Mouse (Mus musculus): Measurements from ENCODE around the gene Jmjd6. TPM values are rescaled to one million over a fixed set of nuclear protein-coding genes. Genes with fewer than 3 reads are reported as not detected.

Jmjd6 gene
- total and polyA plus RNA-seq, 3 experiments: 106 to 116 (median 109) TPM

DNA sequence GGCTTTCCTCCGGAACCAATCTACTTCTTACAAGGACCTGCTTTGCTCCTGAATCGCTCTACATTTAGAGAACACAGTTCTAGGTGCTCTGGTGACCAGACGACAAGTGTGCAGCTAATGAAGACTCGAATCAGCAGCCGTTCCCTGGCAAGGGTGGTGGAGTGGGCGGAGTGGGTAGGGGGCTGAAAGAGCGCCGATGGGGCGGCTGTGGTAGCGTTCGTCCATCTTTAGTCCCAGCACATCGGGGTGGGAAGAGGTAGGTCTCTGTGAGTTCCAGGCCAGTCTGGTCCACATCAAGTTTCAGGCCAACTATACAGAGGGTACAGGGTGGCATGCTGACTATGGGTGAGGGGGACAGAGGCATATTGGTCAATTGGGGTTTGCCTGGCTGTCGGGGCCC, 29.6 kb downstream of the Jmjd6 start:
- Histone ChIP-seq H3K9ac (ENCODE audit: insufficient read depth, low read depth) (no peak overlapping the region), H3K36me3 (replicated peaks in 1 of 2; ENCODE audit: control insufficient read depth in 1 of 2, insufficient read depth in 1 of 2, low read length in 1 of 2) (no peaks in the 10 kb centered on the region), H3K4me2 (ENCODE audit: insufficient read depth, low read depth, poor library complexity, severe bottlenecking) (no peak overlapping the region), H3K27ac (ENCODE audit: insufficient read depth, low read depth) (no peak overlapping the region), H3K9me3 (replicated peaks; ENCODE audit: low read length) (no peaks in the 10 kb centered on the region), H3K79me2 (replicated peaks; ENCODE audit: control insufficient read depth, extremely low read depth, insufficient read depth, poor library complexity, severe bottlenecking) (no peaks in the 10 kb centered on the region), H3K27me3 (replicated peaks) (peaks cover 8% of the 10 kb centered on the region), H3K4me1 (ENCODE audit: control insufficient read depth in 1 of 2, insufficient read depth in 2 of 2) (peaks cover 13 to 38% of the 10 kb centered on the region in 2 experiments), H3K4me3 (replicated peaks in 1 of 3; ENCODE audit: low read depth in 2 of 3, low read length in 2 of 3, poor library complexity in 1 of 3) (no peak overlapping the region)
- dilution Hi-C loops (cut with MboI; ENCODE audit: extremely low pct_ligation_motif_present, extremely low pct_unique_long_range_greater_than_20kb, low sequenced_read_pairs) (no loop called here), in situ Hi-C loops (cut with MboI; ENCODE audit: low pct_ligation_motif_present, low pct_unique_long_range_greater_than_20kb, low sequenced_read_pairs) (no loop called here)
- no peak for DNase-seq (ENCODE audit: extremely low read depth)
- TF ChIP-seq JUND (conservative IDR thresholded peaks at IDR 0.05; ENCODE audit: low read depth, low read length): no peak
- TF ChIP-seq MAX (IDR thresholded peaks at IDR 0.05; ENCODE audit: low read length): no peak
- no peak for TF ChIP-seq ELF1 (IDR thresholded peaks at IDR 0.05; ENCODE audit: low read depth, low read length)
- TF ChIP-seq MXI1 (IDR thresholded peaks at IDR 0.05; ENCODE audit: low read depth, low read length): no peak
- TF ChIP-seq RAD21 (IDR thresholded peaks at IDR 0.05; ENCODE audit: low read depth, low read length): no peak
- TF ChIP-seq JUN (IDR thresholded peaks at IDR 0.05; ENCODE audit: insufficient read depth, low read depth, low read length): no peak
- no peak for TF ChIP-seq MEF2A (IDR thresholded peaks at IDR 0.05; ENCODE audit: borderline replicate concordance, low read depth, low read length)
- TF ChIP-seq CTCF (conservative IDR thresholded peaks at IDR 0.05 in 1 of 2, IDR thresholded peaks at IDR 0.05 in 1 of 2; ENCODE audit: low read depth in 2 of 2, low read length in 2 of 2): no peak
- no peak for TF ChIP-seq POLR2A (IDR thresholded peaks at IDR 0.05; ENCODE audit: low read depth, low read length)
- TF ChIP-seq ZMIZ1 (IDR thresholded peaks at IDR 0.05; ENCODE audit: low read depth, low read length): no peak
- no peak for TF ChIP-seq GABPA (IDR thresholded peaks at IDR 0.05; ENCODE audit: insufficient replicate concordance, low read depth, low read length)

DNA sequence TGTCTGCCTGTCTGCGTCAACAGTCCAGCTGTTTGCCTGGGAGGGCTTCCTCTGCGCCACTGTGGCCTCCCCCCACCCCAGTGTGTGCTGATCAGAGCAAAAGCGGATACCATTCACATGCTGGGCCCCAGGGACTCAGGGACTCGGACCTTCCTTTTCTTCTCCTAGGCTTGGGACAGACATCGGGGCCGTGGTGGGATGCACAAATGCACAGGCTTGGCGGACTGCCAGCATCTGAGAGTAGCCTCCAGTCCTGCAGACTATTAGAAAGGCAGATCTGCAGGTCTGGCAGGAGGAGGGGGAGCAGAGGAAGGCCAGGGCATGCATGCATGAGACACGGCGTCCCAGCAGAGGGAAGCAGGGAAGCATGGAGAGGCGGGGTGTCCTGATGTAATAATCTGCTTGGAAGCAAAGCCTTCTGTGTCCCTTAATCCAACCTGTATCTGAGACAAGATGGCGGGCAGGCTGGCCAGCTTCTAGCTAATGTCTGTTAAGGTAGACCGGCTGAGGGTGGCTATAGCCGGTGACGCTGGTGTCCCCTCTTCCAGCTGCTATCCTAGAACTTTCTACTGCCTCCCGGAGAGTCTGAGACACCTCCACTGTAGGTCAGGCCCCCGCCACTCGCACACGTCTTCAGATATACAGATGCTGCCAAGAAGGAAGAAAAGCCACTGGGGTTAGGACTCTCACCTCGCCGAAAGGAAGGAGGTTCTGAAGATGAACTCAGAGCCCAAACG, 30.3 kb downstream of the Jmjd6 start:
- TF ChIP-seq CHD1 (IDR thresholded peaks at IDR 0.05; ENCODE audit: low read depth, low read length) (no peak), MAFK (IDR thresholded peaks at IDR 0.05; ENCODE audit: insufficient replicate concordance, low read length) (no peak), POLR2AphosphoS2 (IDR thresholded peaks at IDR 0.05; ENCODE audit: low read depth, low read length) (no peak), NELFE (IDR thresholded peaks at IDR 0.05; ENCODE audit: low read depth, low read length) (no peak), NRF1 (IDR thresholded peaks at IDR 0.05; ENCODE audit: low read depth, low read length) (no peak), CHD2 (IDR thresholded peaks at IDR 0.05; ENCODE audit: low read length) (no peak), PAX5 (IDR thresholded peaks at IDR 0.05; ENCODE audit: low read length) (no peak), BHLHE40 (IDR thresholded peaks at IDR 0.05; ENCODE audit: low read depth, low read length) (no peak), ELF1 (IDR thresholded peaks at IDR 0.05; ENCODE audit: low read depth, low read length) (no peak), USF1 (IDR thresholded peaks at IDR 0.05; ENCODE audit: low read depth, low read length) (no peak), E2F4 (IDR thresholded peaks at IDR 0.05; ENCODE audit: insufficient replicate concordance, low read depth, low read length) (no peak), HCFC1 (IDR thresholded peaks at IDR 0.05; ENCODE audit: low read depth, low read length) (no peak)
- in situ Hi-C loops (cut with MboI; ENCODE audit: low pct_ligation_motif_present, low pct_unique_long_range_greater_than_20kb, low sequenced_read_pairs): no loop called here
- Histone ChIP-seq H3K4me2 (ENCODE audit: insufficient read depth, low read depth, poor library complexity, severe bottlenecking) (no peak overlapping the region), H3K4me1 (ENCODE audit: control insufficient read depth in 1 of 2, insufficient read depth in 2 of 2) (peaks cover 10 to 43% of the 10 kb centered on the region in 2 experiments), H3K4me3 (replicated peaks in 1 of 3; ENCODE audit: low read depth in 2 of 3, low read length in 2 of 3, poor library complexity in 1 of 3) (no peak overlapping the region), H3K9ac (ENCODE audit: insufficient read depth, low read depth) (no peak overlapping the region), H3K79me2 (replicated peaks; ENCODE audit: control insufficient read depth, extremely low read depth, insufficient read depth, poor library complexity, severe bottlenecking) (no peaks in the 10 kb centered on the region), H3K9me3 (replicated peaks; ENCODE audit: low read length) (no peaks in the 10 kb centered on the region), H3K36me3 (replicated peaks in 1 of 2; ENCODE audit: control insufficient read depth in 1 of 2, insufficient read depth in 1 of 2, low read length in 1 of 2) (no peaks in the 10 kb centered on the region), H3K27me3 (replicated peaks) (peaks cover 8% of the 10 kb centered on the region), H3K27ac (ENCODE audit: insufficient read depth, low read depth) (no peak overlapping the region)
- no peak for DNase-seq (ENCODE audit: extremely low read depth)
- dilution Hi-C loops (cut with MboI; ENCODE audit: extremely low pct_ligation_motif_present, extremely low pct_unique_long_range_greater_than_20kb, low sequenced_read_pairs): no loop called here

Data from CH12.LX (cell line).